Mouse (Mus musculus) layer of hippocampus, adult 8-10 months (tissue): ENCODE results near the gene Mtmr10. TPM values are rescaled to one million over a fixed set of nuclear protein-coding genes. Genes with fewer than 3 reads are reported as not detected.

Source experiments
- DNase-seq, 2 experiments: peaks; one replicate each; pipeline ENCODE4 v3.0.0; 2022; ENCODE audit warnings: low spot score in 2 of 2
- total RNA-seq, 4 experiments: library from RNA; stranded (reverse); gene quantifications; 2 replicates each; pipeline ENCODE4 v1.2.4; 2022

The Mtmr10 gene
- total RNA-seq: 10 to 100 TPM; 19.2 to 24.9 (median 21.6) TPM

DNA sequence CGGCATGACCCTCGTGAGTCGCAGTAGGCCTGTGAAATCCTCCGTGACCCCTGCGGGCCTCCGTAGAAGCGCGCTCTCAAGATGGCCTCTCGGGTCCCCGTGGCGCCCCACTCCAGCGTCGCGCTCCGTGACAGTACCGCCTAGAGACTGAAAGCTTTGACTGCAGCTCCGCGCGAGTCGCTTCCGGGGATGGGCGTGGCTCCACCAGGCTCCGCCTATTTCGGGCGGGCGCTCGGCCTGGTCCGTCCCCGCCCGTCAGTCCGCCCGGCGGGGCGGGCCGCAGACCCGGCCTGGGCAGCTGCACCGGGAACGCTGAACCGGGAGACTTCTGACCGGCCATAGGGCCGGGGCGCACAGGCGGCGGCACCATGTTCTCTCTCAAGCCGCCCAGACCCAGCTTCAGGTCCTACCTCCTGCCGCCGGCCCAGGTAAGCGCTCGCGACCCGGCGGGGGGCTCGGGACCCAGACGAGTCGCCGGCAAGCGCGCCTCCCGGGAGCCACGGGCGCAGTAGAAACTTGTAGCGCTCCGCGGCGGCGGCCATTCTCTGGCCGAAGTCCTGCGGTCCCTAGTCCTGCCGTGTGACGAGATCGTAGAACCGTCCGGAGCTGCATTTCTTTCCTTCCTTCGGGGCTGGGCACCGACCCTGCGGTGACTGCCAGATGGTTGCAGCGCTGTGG lies at the start of gene Mtmr10:
Gene Mtmr10, plus strand, starts transcription at position 240 of the 678 bp plus-strand sequence.
- DNase-seq: peak; percentile 98

DNA sequence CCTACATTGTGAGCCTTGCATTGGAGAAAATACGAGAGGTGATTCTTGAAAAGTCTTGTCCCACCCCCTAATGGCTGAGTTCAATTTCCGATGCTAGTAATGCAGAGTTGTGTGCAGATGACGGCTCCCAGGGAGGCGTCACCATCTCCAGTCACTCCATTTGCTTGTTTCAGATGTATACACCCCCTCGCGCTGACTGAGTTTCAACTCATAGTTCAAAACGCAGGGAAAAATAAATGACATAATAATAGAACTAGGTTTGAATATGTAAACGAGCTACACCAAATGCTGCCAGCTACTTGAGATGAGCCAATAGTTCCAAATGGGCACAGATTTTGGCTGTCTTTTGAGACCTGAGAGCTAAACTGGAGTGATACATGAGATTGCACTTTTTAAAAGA lies 49.7 kb upstream of the Mtmr10 start:
- no peak for DNase-seq

- no peak for DNase-seq
Measured at GRCm38 (mm10) chr7:64238410-64239086, 48.9 kb upstream of the Mtmr10 start.

DNA sequence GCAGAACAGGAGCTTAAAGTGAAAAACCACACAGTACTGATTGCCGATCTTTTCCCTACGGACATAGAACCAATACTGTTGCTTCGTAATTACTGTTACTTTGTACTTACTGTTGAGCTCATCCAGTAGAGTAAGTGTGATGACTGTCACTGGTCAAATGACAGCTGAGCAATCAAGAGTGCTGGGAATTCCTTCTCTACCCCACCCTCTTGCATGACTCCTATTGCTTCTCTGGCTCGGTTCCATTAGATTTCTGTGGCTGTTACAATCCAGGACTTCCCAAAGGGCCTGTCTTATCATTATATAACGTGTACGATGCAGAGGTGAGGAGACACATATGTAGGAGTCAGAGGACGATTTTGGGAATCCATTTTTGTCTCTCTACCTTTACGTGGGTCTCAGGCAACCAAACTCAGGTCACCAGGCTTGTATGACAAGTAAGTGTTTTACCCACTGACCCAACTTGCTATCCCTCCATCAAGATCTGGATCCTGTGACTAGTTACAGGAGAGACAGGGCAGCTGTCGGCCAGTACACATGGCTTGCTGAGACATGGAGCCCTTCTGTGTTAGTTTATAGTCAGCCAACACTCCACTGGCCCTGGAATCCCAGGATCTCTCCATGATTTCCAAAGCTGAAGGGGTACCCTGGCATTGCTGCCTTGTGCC lies 48.2 kb upstream of the Mtmr10 start:
- no peak for DNase-seq

- DNase-seq: no peak
Measured at GRCm38 (mm10) chr7:64239806-64240315, 47.6 kb upstream of the Mtmr10 start.

DNA sequence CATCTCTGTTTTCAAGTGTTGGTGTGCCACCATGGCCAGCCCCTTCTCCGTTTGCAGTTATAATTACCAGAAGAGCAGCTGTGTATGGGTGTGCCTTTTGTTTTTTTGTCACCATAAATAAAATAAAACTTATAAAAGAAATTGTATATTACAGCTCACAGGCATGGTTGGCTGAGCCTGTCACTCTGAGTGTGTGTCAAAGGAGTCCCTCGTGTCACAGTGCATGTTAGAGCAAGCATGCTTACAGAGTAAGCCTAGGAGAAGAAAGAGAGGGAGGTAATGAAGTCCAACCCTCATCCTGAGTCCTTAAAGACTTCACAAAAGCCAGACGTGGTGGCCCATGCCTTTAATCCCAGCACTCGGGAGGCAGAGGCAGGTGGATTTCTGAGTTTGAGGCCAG lies 45.0 kb upstream of the Mtmr10 start:
- DNase-seq: no peak

- DNase-seq: no peak
Measured at GRCm38 (mm10) chr7:64244371-64244770, 43.1 kb upstream of the Mtmr10 start.

- no peak for DNase-seq
Measured at GRCm38 (mm10) chr7:64246713-64247112, 40.7 kb upstream of the Mtmr10 start.

DNA sequence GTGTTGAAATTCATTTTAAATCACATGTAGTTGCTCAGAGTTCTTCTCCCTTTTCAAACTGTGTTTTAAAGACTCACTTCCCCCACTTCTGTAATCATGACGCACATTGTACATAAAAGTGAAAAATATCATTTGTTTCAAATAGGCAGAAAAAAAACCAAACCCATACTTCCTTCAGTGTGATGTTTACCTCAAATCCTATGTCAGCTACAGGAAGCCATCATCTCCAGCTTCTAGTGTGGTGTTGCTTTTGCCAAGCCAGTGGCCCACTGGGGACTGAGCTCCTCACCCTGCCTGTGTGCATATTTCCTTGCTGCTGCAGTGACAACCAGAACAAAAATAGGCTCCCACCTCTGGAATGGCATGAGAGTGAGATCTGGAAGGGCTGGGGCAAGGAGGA lies 39.1 kb upstream of the Mtmr10 start:
- DNase-seq: no peak

DNA sequence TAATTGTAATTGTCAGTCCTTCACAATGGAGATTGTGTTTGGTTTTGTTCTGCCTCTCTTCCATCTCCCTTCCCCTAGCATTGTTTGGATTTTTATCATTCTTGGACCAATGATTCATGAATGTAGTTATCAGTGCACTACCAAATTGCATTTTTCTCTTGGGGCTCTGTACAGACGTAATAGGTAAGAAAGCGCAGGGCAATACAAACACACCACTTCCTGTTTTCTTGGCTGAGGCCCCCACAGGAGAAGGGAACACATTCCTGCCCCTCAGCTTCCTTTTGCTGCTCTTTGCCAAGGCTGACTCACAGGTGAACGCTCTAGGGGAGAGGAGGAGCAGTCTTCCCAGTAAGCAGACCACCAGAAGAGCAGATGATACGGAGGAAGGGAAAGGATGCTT lies 37.7 kb upstream of the Mtmr10 start:
- no peak for DNase-seq

- no peak for DNase-seq
Measured at GRCm38 (mm10) chr7:64250417-64250816, 37.0 kb upstream of the Mtmr10 start.

- DNase-seq: no peak
Measured at GRCm38 (mm10) chr7:64253736-64254135, 33.7 kb upstream of the Mtmr10 start.

- DNase-seq: no peak
Measured at GRCm38 (mm10) chr7:64265502-64266279, 21.8 kb upstream of the Mtmr10 start.

- DNase-seq: no peak
Measured at GRCm38 (mm10) chr7:64266587-64266986, 20.9 kb upstream of the Mtmr10 start.

DNA sequence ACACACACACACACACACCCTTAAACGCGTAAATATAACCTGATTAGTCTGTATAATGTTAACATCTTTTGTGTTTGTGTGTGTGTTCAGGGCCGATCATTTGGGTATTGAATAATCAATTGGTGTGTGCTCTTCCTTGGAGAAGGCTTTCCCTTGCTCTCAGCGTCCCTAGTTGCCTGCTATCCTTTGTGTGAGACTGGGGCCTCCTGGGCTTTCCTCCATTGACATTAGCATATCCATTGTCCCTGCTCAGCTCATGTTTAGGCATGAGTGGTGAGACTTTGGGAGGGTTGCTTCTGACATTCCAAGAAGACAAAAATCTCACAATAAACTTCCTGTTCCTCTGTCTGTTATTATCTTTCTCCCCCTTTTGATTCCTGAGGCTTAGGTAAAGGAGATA lies 15.5 kb upstream of the Mtmr10 start:
- DNase-seq: no peak

DNA sequence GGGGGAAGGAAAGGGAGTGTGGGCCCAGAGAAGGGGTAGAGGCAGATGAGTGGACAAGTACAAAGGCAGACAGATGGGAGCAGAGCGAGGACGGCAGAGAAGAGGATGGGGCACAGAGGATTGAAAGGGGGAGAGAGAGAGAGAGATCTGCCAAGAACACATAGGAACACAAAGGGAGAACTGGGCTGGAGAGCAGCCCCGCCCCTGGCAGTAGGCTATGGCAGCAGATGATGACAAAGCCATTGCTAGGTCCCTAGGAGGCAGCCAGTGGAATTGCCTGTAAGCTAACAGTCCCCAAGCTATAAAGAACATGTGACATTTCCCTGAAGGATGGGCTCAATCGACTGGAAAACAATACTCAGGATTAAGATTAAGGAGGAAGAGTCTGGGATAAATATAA lies 11.9 kb upstream of the Mtmr10 start:
- no peak for DNase-seq

GRCm38 (mm10) chr7:64276921-64277320 lies 10.5 kb upstream of the Mtmr10 start:
- no peak for DNase-seq

- DNase-seq: no peak
Measured at GRCm38 (mm10) chr7:64278526-64278925, 8.9 kb upstream of the Mtmr10 start.

DNA sequence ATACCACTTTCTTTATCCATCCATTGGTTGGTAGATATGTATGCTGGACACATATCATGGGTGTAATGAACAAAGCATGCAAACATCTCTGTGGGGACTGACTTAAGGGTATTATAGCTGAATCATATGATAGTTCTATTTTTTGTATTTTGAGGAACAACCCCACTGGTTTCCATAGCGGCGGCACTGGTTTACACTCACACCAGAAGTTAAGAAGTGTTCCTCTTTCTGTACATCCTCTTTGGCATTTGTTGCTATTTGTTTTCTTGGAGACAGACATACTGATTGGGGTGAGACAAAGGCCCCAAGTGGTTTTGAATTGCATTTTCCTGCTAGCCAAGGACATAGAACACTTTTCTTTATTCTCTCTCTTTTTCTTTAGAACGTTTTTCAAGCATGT lies 7.9 kb upstream of the Mtmr10 start:
- DNase-seq: no peak

DNA sequence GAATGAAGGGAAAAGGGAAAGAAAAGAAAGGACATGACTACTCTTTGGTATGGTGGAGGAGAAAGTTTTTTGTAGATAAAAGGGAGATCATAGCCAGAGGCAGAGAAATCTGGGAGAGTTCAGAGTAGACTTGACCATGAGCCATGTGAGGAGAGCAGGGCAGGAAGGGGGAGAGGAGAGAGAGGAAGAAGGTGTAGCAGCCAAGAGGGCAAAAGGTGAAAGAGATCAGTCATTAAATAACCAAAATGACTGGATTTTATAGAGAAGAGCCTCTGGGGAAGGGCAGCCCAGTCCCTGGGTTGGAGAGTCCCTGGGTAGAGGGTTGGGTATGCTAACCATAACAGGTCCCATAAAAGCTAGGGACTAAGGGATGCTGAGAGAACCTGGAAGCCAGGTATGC lies 887 bp upstream of the Mtmr10 start:
- no peak for DNase-seq

GRCm38 (mm10) chr7:64289416-64289815 lies 2.0 kb downstream of the Mtmr10 start:
- DNase-seq: no peak

GRCm38 (mm10) chr7:64290431-64290830 lies 3.0 kb downstream of the Mtmr10 start:
- no peak for DNase-seq
